Mouse (Mus musculus): ENCODE measurements around the gene Pde6d. TPM values are rescaled to one million over a fixed set of nuclear protein-coding genes. Genes with fewer than 3 reads are reported as not detected.

The Pde6d gene
- total RNA-seq (2015; ENCODE audit: low replicate concordance) (6.9 and 20.5 TPM in 2 replicates), total RNA-seq (2017; ENCODE audit: low replicate concordance) (2.9 and 3.7 TPM in 2 replicates)

DNA sequence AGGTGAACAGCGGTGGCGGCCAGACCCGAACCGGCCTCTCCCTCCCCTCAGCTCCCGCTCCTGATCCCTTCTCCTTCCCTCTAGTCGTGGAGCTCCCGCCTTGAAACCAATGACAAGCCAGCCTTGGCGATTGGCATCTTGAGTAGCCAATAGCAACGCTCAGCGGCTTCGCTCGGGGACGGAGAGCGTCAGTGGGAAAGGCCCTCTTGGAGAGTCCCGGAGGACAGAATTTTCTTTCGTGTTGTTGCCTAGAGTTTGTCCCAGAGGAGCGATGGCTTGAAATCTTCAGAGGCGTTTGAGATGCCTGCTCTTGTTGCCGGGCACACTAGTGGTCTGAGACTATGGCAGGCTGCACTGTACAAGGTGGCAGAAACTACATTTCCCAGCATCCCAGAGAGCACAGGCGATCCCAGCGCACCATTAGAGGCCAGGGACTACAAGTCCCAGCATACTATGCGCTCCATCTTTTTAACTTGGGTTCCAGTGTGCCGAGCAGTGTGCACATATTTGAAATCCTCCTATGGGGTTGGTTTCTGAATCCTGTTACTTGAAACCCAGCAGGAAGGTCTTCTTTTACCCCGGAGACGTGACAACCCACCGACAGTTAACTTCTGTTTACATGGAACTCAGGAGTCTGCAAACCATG is at the start of gene Pde6d, which contains the start of gene Cops7b:
Pde6d (minus strand) TSS at position 179 of the 646 bp plus-strand sequence.
Cops7b (plus strand) TSS at position 454 of the 646 bp plus-strand sequence.
- peak; percentile 95 for ATAC-seq (replicated peaks; ENCODE audit: low FRiP score, poor library complexity, severe bottlenecking)

GRCm38 (mm10) chr1:86630527-86630926 is 48.1 kb upstream of the Pde6d start:
- ATAC-seq (replicated peaks; ENCODE audit: low FRiP score, poor library complexity, severe bottlenecking): no peak

GRCm38 (mm10) chr1:86629936-86630335 is 47.5 kb upstream of the Pde6d start:
- no peak for ATAC-seq (replicated peaks; ENCODE audit: low FRiP score, poor library complexity, severe bottlenecking)

DNA sequence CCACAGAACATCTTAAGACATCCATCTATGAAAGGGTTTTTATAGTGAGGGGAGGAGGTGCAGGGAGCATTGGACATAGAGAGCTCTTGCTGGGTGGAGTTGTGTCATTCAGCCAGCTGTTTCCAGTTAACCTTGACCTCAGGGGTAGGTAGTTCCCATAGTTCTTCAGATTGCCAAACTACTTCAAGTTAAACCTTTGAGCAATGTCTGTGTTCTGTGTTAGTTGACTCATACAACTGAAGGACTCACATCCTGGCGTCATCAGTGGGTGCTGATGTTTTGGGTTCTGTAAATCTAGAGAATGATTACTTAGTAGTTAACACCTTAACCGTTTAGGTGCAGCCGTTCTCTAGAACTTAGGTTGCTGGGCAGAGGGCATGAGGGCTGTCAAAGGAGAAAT is 45.8 kb upstream of the Pde6d start:
- no peak for ATAC-seq (replicated peaks; ENCODE audit: low FRiP score, poor library complexity, severe bottlenecking)

DNA sequence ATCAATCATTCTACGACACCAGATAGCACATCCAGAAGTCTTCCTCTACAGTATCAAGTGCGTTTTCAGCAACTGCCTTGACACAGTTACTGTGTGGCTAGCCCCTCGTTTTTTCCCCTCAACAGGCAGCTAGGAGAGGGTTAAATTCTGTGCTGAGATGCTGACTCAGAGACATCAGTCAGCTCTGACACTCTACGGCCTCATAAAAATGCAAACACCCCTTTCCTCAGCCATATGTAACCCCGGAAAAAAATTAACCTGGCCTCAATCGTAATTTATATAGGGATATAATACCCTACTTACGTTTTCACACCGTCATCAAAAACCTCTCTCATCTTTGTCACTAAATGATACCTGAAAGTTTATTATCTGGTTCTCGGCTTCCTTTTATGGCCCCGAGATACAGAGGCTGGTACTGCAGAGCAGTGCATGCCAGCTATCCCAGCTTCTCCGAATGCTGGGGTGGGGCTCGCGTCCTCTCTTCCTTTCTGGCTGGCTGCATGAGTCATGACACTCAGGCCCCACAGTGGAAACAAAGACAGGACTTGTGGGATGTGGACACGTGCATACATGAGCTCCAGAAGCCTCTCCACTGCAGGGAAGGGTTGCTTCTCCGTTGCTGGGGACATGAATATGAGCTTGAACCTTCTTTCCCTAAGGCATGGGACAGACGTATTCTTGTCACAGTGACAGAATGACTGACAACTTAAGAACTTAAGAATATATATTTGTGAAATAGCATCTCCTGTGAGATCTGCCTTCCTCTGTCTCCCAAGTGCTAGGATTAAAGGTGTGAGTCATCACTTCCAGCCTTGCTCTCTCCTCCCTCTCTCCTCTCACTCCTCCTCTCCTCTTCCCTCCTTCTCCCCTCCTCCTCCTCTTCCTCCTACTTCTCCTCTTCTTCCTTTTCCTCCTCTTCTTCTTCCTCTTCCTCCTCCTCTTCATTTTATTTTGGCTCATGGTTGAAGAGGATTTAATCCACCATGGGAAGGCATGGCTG is 40.9 kb upstream of the Pde6d start:
- ATAC-seq (replicated peaks; ENCODE audit: low FRiP score, poor library complexity, severe bottlenecking): no peak

GRCm38 (mm10) chr1:86622296-86622695 is 39.9 kb upstream of the Pde6d start:
- no peak for ATAC-seq (replicated peaks; ENCODE audit: low FRiP score, poor library complexity, severe bottlenecking)

DNA sequence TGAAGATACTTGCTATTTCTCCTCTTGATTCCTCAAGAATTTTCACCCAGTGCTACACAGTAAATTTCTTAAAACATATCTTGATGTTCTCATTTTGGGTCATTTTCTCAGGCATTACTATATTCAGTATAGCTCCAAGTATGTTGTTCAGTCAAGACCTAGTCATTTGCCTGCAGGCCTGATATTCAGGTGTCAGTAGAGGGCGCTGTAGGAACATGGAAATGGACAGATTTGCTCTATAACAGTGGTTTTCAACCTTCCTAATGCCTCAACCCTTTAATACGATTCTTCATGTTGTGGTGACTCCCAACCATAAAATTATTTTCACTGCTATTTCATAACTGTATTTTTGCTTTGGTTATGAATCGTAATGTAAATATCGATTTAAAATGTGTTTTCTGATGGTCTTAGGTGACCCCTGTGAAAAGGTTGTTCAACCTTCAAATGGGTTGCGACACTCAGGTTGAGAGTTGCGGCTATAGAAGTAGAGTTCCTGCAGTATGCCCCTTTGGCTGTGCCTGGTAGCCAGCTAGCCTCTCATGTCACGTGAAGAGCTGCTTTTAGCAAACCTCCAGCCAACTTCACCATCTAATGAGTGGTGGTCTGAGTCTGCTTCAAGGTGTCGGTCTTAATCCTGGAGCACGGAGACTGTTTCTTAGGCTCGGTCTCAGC is 36.2 kb upstream of the Pde6d start:
- no peak for ATAC-seq (replicated peaks; ENCODE audit: low FRiP score, poor library complexity, severe bottlenecking)

DNA sequence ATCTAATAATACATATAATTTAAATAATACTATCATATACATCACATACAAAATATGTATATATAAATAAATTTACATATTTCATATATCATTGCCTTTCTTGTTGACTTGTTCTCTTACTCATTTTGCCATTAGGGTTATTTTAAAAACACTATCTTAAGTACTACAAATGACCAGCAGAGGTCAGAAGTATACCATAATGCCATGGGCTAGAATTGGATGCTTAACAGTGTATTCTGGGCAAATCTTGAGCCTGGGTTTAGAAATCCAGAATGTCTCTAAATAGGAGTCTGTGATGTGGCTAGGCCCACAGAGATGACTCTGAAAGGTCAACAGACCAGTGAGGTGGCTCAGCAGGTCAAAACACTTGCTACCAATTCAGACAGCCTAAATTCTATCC is 31.8 kb upstream of the Pde6d start:
- ATAC-seq (replicated peaks; ENCODE audit: low FRiP score, poor library complexity, severe bottlenecking): no peak

DNA sequence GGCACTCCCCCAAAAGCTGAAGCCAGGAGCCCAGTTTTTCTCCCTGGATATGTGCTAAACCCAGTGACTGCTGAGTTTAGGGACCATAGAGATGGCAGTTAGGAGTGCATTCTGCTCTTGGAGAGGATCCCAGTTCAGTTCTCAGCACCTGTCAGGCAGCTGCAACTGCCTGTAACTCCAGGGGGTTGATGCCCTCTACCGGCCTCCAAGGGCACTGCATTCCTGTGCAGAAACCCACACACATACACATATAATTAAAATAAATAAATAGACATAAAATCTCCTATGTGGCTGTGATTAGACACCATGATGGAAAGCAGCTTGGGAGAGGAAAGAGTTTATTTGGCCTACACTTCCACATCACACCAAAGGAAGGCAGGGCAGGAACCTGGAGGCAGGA is 29.7 kb upstream of the Pde6d start:
- ATAC-seq (replicated peaks; ENCODE audit: low FRiP score, poor library complexity, severe bottlenecking): no peak

DNA sequence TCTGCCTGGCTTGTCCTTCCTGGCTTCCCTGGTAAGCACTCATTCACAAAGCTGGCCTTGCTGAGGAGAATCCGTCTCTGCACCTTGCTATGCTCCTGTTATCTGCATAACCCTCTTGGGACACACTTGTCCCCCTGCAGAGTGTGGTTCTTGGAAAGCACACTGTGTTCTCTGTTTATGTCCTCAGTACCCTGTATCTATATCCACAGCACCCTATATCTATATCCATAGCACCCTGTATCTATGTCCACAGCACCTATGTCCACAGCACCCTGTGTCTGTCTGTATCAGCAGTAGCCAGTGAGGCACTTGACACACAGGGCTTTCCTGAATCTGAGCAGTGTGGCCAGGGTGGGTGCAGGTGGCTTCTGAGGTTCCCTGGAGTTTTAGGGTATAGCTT is 28.5 kb upstream of the Pde6d start:
- no peak for ATAC-seq (replicated peaks; ENCODE audit: low FRiP score, poor library complexity, severe bottlenecking)

GRCm38 (mm10) chr1:86600117-86600516 is 17.7 kb upstream of the Pde6d start:
- no peak for ATAC-seq (replicated peaks; ENCODE audit: low FRiP score, poor library complexity, severe bottlenecking)

DNA sequence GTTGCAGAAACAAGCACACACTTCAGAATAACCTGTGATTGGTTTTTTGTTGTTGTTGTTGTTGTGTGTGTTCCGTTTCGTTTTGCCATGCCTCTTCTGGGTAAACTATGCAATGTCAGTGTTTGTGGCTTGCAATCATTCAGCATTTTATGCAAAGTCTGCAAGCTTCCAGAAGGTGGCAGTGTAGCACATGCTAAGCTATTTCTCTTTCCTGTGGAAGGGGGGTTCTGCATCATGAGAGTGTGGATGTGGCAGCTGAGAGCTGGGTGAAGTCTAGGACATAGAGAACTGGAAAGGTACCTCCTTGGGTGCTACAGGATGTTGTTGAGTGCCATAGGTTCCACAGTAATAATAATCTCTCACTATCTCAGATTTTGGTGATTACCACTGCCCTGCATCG is 16.1 kb upstream of the Pde6d start:
- ATAC-seq (replicated peaks; ENCODE audit: low FRiP score, poor library complexity, severe bottlenecking): 0 out of 2 replicates have a peak, but pooled peaks have one; percentile 40

- no peak for ATAC-seq (replicated peaks; ENCODE audit: low FRiP score, poor library complexity, severe bottlenecking)
Observed at GRCm38 (mm10) chr1:86596512-86596911, 14.1 kb upstream of the Pde6d start.

GRCm38 (mm10) chr1:86595315-86595714 is 12.9 kb upstream of the Pde6d start:
- ATAC-seq (replicated peaks; ENCODE audit: low FRiP score, poor library complexity, severe bottlenecking): no peak

GRCm38 (mm10) chr1:86594539-86594938 is 12.1 kb upstream of the Pde6d start:
- no peak for ATAC-seq (replicated peaks; ENCODE audit: low FRiP score, poor library complexity, severe bottlenecking)

GRCm38 (mm10) chr1:86586992-86587391 is 4.6 kb upstream of the Pde6d start:
- ATAC-seq (replicated peaks; ENCODE audit: low FRiP score, poor library complexity, severe bottlenecking): peak; percentile 70

GRCm38 (mm10) chr1:86583709-86584108 is 1.3 kb upstream of the Pde6d start:
- no peak for ATAC-seq (replicated peaks; ENCODE audit: low FRiP score, poor library complexity, severe bottlenecking)

GRCm38 (mm10) chr1:86581692-86582450 is 558 bp downstream of the Pde6d start:
- ATAC-seq (replicated peaks; ENCODE audit: low FRiP score, poor library complexity, severe bottlenecking): peak; percentile 48; the same call in 1 of the 2 replicates

GRCm38 (mm10) chr1:86580426-86580825 is 2.0 kb downstream of the Pde6d start:
- ATAC-seq (replicated peaks; ENCODE audit: low FRiP score, poor library complexity, severe bottlenecking): no peak

Measured in erythroblast, adult 5-6 weeks (primary cell).